Mouse (Mus musculus) lung, postnatal 25 days (tissue): ENCODE measurements around the gene Ggcx.
"Not testable (repeated sequence)": the region's sequence is repeated elsewhere in the genome, so short reads cannot be mapped to it uniquely, and the experiment has no call there.

Experiments used
- DNase-seq: peaks from one replicate; pipeline ENCODE4 v3.0.0; 2022; ENCODE audit warnings: low spot score

Gene Ggcx

DNA sequence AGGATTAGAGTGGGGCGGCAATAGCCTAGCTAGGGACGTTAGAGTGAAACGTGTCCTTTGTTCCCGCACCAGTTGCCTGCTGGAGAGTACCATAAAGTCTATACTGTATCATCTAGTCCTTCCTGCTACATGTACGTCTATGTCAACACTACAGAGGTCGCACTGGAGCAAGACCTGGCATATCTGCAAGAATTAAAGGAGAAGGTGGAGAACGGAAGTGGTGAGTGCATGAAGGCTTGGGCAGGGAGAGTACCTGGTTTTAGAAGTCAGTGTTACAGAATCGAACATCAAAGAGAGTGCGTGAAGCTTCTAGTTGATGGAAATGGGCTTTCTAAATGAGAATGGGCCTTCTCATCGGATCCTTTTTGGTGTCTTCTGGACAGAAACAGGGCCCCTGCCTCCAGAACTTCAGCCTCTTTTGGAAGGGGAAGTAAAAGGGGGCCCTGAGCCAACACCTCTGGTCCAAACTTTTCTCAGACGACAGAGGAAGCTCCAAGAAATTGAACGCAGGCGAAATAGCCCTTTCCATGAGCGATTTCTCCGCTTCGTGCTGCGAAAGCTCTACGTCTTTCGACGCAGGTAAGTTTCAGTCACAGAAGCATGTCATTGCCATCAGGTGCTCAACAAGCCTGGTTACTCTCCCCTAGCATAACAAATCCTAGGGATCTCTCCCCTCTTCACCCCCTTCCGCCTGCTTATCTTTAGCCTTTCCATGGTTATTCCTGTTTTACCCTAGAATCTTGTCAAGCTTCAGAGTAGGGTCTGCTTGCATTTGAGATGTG lies 15.1 kb downstream of the Ggcx start:
- DNase-seq, result no peak

DNA sequence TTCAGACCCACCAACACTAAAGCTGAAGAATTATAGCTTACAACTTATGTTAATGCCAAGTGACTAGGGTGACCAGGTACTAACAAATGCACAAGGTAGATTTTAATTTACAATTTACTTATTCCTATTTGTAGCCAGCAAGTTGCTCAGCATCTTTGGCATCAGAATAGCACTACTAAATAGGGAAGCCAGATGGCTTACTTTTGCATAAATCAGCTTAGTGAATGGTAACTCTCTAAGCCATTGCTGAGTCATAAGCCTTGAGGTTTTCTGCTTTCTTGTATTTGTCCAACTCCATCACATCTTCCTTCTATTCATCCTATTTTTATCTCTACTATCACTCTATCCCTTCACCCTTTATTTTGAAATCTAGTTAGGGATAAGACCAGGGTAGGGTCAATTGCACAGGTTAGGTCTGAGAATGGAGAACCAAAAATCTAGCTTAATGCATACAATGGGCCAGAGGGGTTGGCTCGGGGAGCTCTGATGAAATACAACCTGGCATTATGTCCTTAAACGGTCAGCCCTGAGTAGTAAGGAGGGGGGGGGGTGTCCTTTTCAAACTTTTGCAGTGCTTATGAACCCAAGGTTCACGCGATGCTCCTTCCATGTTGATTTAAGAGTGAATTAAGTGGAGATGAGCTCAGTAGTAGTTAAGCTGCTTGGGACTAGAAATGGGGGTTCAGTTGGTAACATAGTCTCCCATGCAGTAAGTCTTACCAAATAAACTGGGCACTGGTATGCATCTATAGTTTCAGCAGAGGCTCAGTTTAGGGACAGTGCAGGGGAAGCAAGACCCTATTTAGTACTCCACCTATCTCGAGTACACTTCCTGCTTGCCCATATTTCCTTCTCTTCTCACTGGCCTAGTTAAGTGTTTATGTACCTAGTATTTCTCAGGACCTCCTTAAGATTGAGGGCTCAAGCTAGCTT lies 17.1 kb downstream of the Ggcx start:
- no peak for DNase-seq

DNA sequence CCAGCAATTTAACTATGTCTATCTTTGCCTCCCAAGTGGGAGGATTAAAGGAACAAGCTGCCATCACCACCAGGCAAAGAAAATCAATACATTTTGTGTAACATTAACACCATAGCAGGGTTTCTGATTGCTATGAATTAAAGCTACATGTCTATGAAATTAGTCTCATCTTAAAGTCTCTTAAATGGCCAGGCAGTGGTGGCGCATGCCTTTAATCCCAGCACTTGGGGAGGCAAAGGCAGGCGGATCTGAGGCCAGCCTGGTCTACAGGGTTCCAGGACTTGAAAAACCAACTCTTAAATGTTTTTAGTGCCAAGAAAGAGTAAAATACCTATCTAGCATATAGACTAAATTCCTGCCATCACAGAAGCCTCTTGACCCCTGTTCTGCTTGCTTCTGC lies 18.0 kb downstream of the Ggcx start:
- no peak for DNase-seq

DNA sequence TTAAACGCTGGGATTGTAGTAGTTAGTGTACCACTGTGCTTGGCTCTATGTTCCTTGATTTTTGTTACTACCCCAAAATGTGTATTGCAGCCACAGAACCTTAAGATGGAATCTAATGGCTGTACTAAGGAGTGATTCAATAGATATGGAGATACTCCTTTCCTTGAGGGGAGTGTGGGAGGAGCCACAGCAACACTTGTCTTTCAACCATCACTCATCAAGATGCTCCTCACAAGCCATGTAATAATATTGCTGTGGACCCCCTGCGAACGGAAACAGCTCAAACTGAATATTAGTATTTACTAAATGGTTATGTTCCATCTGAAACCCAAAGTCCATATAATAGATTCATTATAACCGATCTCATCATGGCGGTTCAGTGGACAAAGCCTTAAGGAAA lies 24.1 kb downstream of the Ggcx start:
- no peak for DNase-seq

DNA sequence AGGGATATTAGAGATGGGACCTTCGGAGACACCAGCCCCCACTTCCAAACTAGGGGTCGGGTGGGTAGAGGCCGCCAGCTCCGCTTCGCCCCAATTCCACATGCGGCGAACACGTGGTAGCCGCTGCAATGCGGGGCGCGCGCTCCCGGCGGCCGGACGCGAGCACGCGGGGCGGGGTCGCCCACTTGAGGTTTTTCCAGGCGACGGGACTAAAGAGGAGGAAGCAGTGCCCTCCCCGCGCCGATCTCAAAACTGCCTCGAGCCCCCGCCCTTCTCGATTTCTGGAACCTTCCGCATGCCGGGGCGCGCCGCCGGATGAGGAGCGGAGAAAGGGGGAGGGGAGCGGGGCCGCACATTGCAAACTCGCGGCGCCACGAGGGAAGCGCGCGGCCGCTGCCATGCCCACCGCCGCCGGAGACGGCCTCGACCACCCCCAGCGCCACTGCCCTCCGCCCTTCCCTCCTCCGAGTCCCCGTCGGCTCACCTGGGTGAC lies 24.8 kb downstream of the Ggcx start:
- peak; percentile 95 for DNase-seq

DNA sequence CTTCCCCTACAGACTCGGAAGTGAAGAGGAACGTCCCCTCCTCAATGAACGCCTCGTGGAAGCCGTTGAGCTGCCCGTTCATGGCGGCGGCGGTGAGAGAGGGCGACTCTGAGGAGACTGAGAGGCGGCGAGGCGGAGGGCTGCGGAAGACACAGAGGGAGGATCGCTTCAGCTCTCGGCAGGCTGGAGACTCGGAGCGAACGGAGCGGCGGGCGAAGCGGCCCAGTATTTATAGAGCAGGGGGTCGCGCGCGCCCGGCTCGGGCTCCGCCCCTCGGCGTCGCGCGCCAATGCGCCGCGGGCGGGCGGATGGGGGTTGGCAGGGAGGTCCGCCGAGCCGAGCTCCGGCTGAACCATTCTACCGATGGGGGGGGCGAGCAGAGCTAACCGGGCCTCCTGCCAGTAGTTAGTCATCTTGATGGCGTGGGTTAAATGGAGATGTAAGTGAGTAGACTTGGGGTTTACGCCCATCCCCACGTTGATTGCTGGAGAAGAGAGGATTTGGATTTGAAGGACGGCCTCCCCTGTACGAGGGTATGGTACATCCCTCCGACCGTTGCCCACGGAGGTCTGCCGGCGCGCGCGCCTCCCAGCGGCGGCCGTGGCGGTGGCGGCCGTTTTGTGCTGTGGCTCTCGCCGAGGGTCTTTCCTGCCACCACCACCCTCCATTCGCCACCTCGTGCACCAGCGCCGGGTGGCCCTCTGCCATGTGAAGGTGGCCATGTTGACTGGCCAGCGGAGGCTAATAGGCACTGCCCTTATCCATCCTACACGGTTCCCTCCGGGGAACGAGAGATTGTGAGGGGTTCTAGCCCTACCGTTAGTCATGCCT lies 25.5 kb downstream of the Ggcx start, which contains the start of gene Mat2a:
Mat2a (minus strand) TSS at position 204 of the 831 bp plus-strand sequence.
- peak; percentile 92 for DNase-seq

DNA sequence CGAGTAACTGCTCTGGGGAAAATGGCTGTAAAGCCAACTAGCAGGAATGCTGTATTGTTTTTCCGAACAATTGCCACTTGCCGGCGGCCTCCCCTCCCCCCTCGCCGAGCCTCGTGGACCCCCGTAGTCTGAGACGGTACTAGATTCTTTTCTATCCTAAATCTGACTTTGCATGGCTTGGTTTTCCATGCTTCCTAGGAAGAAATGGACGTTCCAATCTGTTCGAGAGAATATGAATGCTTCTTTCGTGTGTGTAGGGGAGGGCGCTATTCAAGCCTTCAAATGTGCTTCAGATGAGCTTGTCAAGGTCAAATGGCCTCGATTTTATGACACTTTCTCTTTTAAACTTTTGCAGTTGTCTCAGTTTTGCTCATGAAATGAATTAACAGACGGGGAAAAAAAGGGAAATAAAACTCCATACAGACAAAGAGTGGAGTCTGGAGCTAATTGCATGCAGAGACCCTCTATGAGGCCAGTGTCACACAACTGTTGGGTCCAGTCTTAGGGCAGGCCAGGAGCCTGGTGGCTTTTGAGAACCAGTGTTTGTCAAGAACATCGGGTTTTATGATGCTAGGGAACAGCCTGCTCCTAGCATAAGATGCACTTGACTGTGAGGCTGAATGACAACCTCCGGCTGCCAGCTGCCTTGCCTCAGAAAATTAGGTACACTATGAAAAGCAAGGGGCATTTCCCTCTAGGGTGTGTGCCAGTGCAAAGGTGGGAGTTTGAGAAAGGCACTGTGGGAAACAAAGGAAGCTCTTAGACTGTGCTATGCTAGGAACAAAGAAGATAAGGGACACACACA lies 26.3 kb downstream of the Ggcx start:
- no peak for DNase-seq

DNA sequence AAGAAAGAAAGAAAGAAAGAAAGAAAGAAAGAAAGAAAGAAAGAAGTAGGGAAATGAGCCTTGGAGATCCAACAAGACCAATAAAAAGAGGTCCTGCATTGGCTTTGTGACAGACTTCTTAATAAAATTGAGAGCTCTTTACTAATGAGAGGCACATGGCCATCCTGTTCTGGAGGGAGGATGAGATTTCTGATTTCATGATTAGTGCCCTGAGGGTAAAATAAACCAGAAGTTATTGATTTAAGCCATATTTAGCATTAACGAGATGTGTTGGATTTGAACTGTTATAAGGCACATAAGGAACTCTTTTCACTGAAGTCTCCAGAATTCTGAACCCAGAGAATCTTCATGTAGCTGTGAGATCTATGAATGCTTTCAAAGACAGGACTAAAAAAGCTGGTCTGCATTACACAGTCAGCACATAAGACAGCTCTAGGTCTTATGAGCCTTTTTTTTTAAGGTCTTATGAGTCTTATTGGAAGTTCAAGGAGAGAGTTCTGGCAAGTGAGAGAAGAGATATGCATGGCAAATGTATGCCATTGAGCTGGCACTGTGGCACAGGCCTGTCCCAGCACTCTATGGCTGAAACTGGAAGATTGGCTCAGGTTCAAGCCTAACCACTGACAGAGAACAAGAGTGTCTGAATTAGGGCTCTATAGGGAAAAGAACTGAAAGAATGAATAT lies 29.0 kb downstream of the Ggcx start:
- no peak for DNase-seq

DNA sequence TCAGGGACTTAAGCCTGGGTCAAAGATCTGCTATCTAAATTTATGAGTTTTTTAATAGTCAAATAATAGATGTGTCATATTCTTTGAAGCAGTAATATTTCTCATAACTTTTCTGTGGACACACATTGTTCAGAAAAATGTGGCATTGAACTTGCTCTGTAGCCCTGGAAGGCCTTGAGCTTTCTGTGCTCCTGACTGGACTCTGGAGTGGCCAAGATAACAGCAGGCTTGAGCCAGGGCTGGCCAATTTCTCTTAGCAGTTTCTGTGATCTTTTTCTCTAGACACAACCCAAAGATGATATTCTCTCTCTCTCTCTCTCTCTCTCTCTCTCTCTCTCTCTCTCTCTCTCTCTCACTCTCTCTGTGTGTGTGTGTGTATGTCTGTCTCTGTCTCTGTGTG lies 30.9 kb downstream of the Ggcx start:
- no peak for DNase-seq

DNA sequence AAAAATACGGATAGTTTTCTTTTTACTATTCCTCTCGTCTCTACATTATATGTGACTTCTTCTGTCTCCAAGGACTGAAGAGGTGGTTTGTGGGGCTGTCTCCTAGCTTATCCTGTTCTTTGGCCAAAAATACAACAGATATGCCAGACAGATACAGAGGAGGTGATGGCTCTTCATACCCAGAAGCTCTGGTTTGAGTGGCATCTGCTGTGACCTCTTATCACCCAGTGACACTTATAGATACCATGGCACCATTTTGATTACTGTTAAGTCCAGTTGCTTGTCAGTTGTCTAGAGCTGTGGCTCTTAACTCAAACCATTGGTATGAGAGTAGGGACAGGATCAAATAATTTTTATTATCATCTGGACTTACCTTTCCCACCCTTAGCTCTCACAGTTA lies 33.4 kb downstream of the Ggcx start:
- DNase-seq, result no peak

DNA sequence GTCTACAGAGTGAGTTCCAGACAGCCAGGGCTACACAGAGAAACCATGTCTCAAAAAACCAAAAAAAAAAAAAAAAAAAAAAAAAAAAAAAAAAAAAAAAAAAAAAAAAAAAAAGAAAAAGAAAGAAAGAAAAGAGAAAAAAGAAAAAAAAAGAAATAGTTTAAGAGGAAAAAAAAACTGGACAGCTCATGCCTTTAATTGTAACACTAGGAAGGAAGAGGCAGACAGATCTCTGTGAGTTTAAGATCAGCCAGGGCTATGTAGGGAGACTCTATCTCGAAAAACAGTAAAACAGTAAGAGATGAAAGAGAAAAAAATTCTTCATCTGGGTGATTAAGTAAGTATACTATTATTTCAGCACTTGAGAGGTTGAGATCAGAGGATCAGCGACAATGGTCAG lies 37.7 kb downstream of the Ggcx start:
- DNase-seq, result not testable (repeated sequence)

DNA sequence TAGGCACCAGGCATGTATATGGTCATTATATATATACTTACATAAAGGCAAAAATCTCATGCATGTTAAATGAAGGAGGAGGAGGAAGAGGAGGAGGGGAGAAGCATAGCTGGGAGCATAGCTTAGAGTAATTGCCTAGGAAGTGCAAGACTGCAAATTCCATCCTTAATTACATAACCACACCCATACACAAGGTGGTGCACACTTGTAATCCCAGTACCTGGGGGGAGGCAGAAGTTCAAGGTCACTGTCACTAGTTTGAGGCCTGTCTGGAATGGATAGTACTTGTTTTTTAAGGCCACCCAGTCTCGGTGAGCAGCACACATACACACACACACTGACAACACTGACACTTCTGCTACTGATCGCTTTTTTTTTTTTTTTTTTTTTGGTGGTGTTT lies 38.2 kb downstream of the Ggcx start:
- no peak for DNase-seq

DNA sequence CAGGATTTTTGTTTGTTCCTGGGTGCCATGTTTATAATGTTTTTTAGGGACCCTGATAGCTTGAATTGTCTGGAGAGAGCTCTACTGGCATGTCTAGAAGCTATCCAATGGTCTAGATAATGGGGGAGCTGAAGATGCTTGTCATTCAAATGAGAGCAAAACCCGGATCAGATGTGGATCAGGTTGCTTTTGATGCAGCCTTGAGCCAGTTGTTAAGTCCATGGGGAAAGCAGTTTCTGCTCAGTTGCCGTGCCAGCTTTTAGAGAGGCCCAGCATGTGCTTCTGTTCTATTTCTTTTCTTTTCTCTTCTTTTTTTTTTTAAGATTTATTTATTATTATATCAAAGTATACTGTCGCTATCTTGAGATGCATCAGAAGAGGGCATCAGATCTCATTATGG lies 39.5 kb downstream of the Ggcx start:
- no peak for DNase-seq

DNA sequence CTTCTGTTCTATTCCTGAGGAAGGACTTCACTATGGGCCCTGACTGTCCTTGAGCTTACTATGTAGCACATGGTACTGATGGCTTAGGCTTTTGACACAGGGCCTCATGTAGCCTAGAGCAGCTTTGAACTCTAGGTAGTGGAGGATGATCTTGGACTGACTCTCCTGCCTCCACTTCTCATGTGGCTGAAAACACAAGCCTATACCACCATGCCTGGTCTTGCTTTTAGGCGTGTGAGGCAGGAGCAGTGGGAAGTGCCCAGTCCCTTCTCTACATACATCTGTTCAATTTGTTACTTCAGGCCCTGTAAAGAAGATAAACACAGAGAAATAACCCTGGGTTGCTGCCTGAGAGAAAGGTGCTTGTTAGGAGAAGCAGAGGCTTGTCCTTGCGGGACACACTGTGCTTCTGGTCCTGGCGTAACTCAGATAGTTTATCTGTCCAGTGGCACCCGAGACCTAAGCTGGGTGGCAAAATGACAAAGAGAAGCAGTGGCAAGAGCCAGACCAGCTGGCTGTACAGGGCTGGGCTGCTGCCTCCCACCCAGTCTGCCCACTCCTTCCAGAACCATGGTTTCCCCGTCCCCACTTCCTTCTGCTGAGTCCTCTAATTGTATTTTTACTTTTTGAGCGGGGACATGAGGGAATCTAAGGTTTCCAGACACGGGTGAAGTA lies 40.1 kb downstream of the Ggcx start:
- DNase-seq, result no peak

DNA sequence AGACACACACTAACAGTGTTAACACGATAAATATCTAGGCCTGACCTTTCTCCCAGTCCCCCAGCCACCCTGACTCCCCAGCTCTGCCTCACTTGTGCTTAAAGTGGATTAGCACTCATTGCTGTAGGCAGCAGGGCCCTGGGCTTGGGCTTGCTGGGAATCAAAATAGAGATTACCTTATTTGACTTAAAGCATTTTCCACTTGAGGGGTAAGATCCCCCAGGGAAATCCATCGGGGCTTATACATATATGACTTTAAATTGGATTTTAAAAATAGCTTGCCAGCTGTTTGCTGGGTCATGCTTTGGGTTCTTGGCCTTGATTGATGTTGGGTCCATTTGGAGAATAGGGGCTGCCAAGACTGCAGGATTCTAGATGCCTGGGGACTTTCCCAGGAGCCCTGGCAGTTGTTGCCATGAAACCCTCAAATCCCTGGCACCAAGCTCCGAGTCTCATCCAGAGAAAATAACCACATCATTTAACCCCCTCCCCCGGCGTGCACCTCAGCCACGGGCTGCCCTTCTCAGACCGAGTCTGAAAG lies 40.8 kb downstream of the Ggcx start:
- DNase-seq, result no peak

DNA sequence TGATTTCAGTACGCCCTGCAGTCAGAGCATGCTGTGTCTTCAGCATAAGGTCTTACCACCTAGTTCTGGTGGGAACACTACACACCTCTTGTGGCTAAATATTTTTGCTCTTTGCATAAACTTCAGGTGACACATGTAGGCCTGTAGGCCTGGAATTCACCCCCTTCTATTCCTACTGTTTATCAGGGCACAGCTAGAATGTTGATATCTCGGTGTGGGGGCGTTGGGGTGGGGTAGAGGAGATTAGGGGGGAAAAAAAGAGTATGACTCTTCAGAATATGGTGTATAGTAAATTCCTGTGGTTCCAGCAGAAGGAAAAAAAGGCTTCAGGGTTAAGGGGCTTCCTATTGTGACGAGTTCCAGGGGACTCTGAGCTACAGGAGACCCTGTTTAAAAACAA lies 42.5 kb downstream of the Ggcx start:
- DNase-seq, result no peak

DNA sequence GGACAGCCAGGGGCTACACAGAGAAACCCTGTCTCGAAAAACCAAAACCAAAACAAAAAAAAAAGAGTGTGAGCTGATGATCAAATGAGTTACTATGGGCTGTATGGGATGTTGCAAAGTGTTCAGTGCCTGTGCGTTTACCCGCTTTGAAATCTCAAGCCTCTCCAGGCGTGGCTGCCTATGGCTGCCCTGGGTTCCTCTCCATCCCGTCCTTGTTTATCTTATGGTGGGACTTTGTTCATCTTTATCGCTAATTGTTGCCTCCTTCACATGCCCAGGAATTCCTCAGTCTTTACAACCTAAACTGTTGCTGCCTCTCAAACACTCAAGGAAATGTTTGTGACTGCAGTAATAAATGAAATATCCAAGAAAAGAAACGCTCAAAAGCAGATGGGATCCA lies 44.3 kb downstream of the Ggcx start:
- no peak for DNase-seq

DNA sequence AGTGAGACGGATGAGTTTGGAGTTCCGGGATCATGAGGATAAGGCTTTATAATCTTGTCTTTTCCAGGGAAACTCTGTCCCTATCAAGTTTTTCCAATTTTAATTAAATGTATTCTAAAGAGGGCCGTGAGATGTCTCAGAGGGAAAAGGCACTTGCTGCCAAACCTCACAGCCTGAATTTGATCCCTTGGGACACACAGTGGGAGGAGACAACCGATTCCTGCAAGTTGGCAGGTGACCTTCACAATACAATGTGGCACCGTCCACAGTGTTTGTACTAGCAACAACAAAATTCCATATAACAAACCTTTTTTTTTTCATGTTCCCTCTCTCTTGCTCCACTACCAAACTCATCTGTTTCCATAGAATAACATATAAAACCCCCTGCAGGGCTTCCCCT lies 44.8 kb downstream of the Ggcx start:
- DNase-seq, result no peak

DNA sequence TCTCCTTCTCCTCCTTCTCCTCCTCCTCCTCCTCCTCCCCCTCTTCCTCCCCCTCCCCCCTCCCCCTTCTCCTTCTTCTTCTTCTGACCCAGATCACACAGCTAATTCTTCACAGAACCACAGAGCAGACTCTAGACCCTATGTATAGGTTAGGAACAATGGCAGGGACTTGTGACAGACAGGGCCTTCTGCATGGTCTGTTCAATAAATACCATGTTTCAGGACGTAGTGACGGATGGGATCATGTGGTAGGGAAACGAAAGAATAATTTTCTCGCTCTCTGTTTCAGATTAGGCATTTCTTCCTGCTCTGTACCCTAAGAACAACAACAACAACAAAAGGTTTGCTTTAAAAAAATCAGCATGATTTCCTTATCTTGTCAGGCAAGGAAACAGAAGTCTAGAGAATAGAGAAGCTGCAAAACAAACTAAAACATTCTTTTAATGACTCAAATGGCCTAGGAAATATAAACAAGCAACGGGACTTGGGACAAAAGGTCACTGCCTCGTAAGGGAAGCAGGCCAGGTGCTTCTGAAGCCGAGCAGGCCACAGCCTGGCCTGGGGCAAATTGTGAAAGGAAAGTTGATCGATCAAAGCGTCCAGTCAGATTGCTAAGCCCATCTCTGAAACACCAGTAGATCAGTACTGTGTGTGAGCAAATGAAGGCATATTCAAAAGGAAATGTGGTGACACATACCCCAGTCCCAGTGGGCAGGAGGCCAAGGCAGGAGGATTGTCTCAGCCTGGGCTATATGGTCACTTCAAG lies 46.1 kb downstream of the Ggcx start:
- peak; percentile 41 for DNase-seq
